Mouse (Mus musculus): ENCODE measurements at regions not wholly inside any gene's neighbourhood (a gene's known extent, or its start where the extent isn't known, plus 50 kb on each side); places are given as distances from the start of the nearest gene placed in this dataset.

DNA sequence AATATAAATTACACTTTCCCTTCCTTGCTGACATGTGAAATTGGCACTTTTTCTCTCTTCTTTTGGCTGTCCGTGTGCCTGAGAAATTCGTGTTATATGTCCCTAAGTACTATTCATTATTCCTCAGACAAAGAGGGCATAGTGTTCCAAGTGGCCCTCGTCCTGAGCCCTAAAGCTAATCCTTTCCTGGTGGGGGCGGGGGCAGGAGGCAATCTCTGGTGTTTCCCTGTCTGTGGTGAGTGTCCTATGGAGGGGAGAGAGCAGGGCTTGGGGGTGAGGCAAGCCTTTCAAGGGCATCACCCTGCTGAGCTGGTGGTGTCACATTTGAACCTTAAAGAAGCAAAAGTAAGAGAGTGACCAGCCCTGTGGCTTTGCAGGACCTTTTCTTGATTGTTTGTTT is 69.9 kb upstream of the Ajap1 start:
- Histone ChIP-seq H3K36me3 (replicated peaks; ENCODE audit: control insufficient read depth, insufficient read depth, low read length) (no peaks in the 10 kb centered on the region), H3K4me2 (ENCODE audit: low read depth, low read length) (no peak overlapping the region), H3K4me3 (ENCODE audit: low read depth, low read length) (no peak overlapping the region), H3K9ac (replicated peaks; ENCODE audit: low read depth, low read length) (no peak overlapping the region), H3K4me1 (ENCODE audit: control insufficient read depth, insufficient read depth) (no peaks in the 10 kb centered on the region), H3K9me3 (replicated peaks; ENCODE audit: control insufficient read depth, low read length) (0 out of 2 replicates have a peak, but pooled peaks cover 6% of the 10 kb centered on the region), H3K27me3 (ENCODE audit: control insufficient read depth, insufficient read depth, low read length) (no peaks in the 10 kb centered on the region), H3K27ac (ENCODE audit: low read depth) (no peak overlapping the region)
- WGBS: 35% methylated on average over 4 of the region's 4 CpGs
- TF ChIP-seq CTCF (IDR thresholded peaks at IDR 0.05; ENCODE audit: low read depth): no peak
- TF ChIP-seq EP300 (IDR thresholded peaks at IDR 0.05; ENCODE audit: low read depth): no peak
- ATAC-seq (ENCODE audit: insufficient read depth, low read depth) (no peak), DNase-seq (ENCODE audit: low spot score) (no peak)

- H3K36me3 ChIP-seq (replicated peaks; ENCODE audit: control insufficient read depth, insufficient read depth, low read length): no peaks in the 10 kb centered on the region
- TF ChIP-seq CTCF (IDR thresholded peaks at IDR 0.05; ENCODE audit: low read depth) (no peak), EP300 (IDR thresholded peaks at IDR 0.05; ENCODE audit: low read depth) (no peak)
- H3K9me3 ChIP-seq (replicated peaks; ENCODE audit: control insufficient read depth, low read length): no peaks in the 10 kb centered on the region
- 0 out of 2 replicates have a peak, but pooled peaks cover 4% of the 10 kb centered on the region for H3K27me3 ChIP-seq (ENCODE audit: control insufficient read depth, insufficient read depth, low read length)
- ATAC-seq (ENCODE audit: insufficient read depth, low read depth) (no peak), DNase-seq (ENCODE audit: low spot score) (no peak)
- no peak overlapping the region for H3K9ac ChIP-seq (replicated peaks; ENCODE audit: low read depth, low read length)
- H3K4me1 ChIP-seq (ENCODE audit: control insufficient read depth, insufficient read depth): no peaks in the 10 kb centered on the region
- H3K27ac ChIP-seq (ENCODE audit: low read depth): no peak overlapping the region
- 62% methylated on average over 19 of the region's 19 CpGs for WGBS
- H3K4me3 ChIP-seq (ENCODE audit: low read depth, low read length): no peak overlapping the region
- H3K4me2 ChIP-seq (ENCODE audit: low read depth, low read length): no peak overlapping the region
These were observed 75.4 kb upstream of the Ajap1 start for GRCm38 (mm10) chr4:153557812-153558608.

- Histone ChIP-seq H3K36me3 (replicated peaks; ENCODE audit: control insufficient read depth, insufficient read depth, low read length) (no peaks in the 10 kb centered on the region), H3K4me2 (ENCODE audit: low read depth, low read length) (no peak overlapping the region), H3K9ac (replicated peaks; ENCODE audit: low read depth, low read length) (no peak overlapping the region), H3K4me1 (ENCODE audit: control insufficient read depth, insufficient read depth) (no peaks in the 10 kb centered on the region), H3K27me3 (ENCODE audit: control insufficient read depth, insufficient read depth, low read length) (0 out of 2 replicates have a peak, but pooled peaks cover 4% of the 10 kb centered on the region), H3K27ac (ENCODE audit: low read depth) (no peak overlapping the region; the same call in 1 of the 2 replicates), H3K9me3 (replicated peaks; ENCODE audit: control insufficient read depth, low read length) (no peaks in the 10 kb centered on the region), H3K4me3 (ENCODE audit: low read depth, low read length) (no peak overlapping the region)
- ATAC-seq (ENCODE audit: insufficient read depth, low read depth): no peak
- 71% methylated on average over 4 of the region's 4 CpGs for WGBS
- TF ChIP-seq EP300 (IDR thresholded peaks at IDR 0.05; ENCODE audit: low read depth) (no peak), CTCF (IDR thresholded peaks at IDR 0.05; ENCODE audit: low read depth) (no peak)
- no peak for DNase-seq (ENCODE audit: low spot score)
These were observed 77.0 kb upstream of the Ajap1 start for GRCm38 (mm10) chr4:153559568-153559967.

DNA sequence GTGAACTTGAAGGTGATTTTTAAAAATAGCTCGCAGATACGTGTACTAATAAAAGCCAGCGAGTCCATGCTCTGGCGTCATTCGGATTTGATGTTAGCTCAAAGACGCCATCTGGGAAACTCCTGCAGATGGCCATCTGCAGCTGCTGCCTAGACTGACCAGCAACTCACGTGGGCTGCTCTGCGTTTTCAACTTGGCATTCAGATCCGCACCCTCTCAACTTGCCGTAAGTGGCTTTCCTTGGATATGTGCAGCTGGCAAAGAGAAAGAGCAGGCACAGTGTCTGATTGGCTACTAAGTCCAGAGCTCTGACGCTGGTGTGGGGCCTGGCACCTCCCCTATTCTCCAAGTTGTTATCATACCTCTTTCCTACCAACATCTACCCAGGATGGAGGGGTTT is 77.6 kb upstream of the Ajap1 start:
- Histone ChIP-seq H3K4me2 (ENCODE audit: low read depth, low read length) (peak overlapping the region; percentile 23), H3K27me3 (ENCODE audit: control insufficient read depth, insufficient read depth, low read length) (0 out of 2 replicates have a peak, but pooled peaks cover 4% of the 10 kb centered on the region), H3K4me1 (ENCODE audit: control insufficient read depth, insufficient read depth) (no peaks in the 10 kb centered on the region), H3K36me3 (replicated peaks; ENCODE audit: control insufficient read depth, insufficient read depth, low read length) (no peaks in the 10 kb centered on the region), H3K4me3 (ENCODE audit: low read depth, low read length) (no peak overlapping the region), H3K9me3 (replicated peaks; ENCODE audit: control insufficient read depth, low read length) (no peaks in the 10 kb centered on the region), H3K9ac (replicated peaks; ENCODE audit: low read depth, low read length) (no peak overlapping the region), H3K27ac (ENCODE audit: low read depth) (no peak overlapping the region)
- WGBS: 38% methylated on average over 11 of the region's 11 CpGs
- TF ChIP-seq CTCF (IDR thresholded peaks at IDR 0.05; ENCODE audit: low read depth) (no peak), EP300 (IDR thresholded peaks at IDR 0.05; ENCODE audit: low read depth) (no peak)
- DNase-seq (ENCODE audit: low spot score): peak; percentile 48
- ATAC-seq (ENCODE audit: insufficient read depth, low read depth): peak; percentile 79

- WGBS: 28% methylated on average over 6 of the region's 6 CpGs
- H3K4me2 ChIP-seq (ENCODE audit: low read depth, low read length): no peak overlapping the region
- H3K9ac ChIP-seq (replicated peaks; ENCODE audit: low read depth, low read length): no peak overlapping the region
- TF ChIP-seq CTCF (IDR thresholded peaks at IDR 0.05; ENCODE audit: low read depth) (no peak), EP300 (IDR thresholded peaks at IDR 0.05; ENCODE audit: low read depth) (no peak)
- 0 out of 2 replicates have a peak, but pooled peaks cover 4% of the 10 kb centered on the region for H3K27me3 ChIP-seq (ENCODE audit: control insufficient read depth, insufficient read depth, low read length)
- no peaks in the 10 kb centered on the region for H3K4me1 ChIP-seq (ENCODE audit: control insufficient read depth, insufficient read depth)
- no peaks in the 10 kb centered on the region for H3K36me3 ChIP-seq (replicated peaks; ENCODE audit: control insufficient read depth, insufficient read depth, low read length)
- DNase-seq (ENCODE audit: low spot score): no peak
- ATAC-seq (ENCODE audit: insufficient read depth, low read depth): no peak
- no peak overlapping the region for H3K4me3 ChIP-seq (ENCODE audit: low read depth, low read length)
- H3K9me3 ChIP-seq (replicated peaks; ENCODE audit: control insufficient read depth, low read length): no peaks in the 10 kb centered on the region
- no peak overlapping the region for H3K27ac ChIP-seq (ENCODE audit: low read depth)
These were observed 78.3 kb upstream of the Ajap1 start for GRCm38 (mm10) chr4:153560956-153561355.
